Mouse (Mus musculus): ENCODE measurements around the gene H2al2a. TPM values are rescaled to one million over a fixed set of nuclear protein-coding genes. Genes with fewer than 3 reads are reported as not detected.

H2al2a gene
- total and polyA plus RNA-seq, 3 experiments = not detected

- dilution Hi-C loops (cut with MboI; ENCODE audit: extremely low pct_ligation_motif_present, extremely low pct_unique_long_range_greater_than_20kb, low sequenced_read_pairs) (no loop called here), in situ Hi-C loops (cut with MboI; ENCODE audit: low pct_ligation_motif_present, low pct_unique_long_range_greater_than_20kb, low sequenced_read_pairs) (loop anchor here (10.0 to 25.0 kb wide), 3 partner anchors 154 to 657 kb away; partner anchors contain the start of genes Bmi1 and Spag6)
- no peak overlapping the region for H3K27ac ChIP-seq (ENCODE audit: insufficient read depth, low read depth)
- no peak for DNase-seq (ENCODE audit: extremely low read depth)
- no peaks in the 10 kb centered on the region for H3K79me2 ChIP-seq (replicated peaks; ENCODE audit: control insufficient read depth, extremely low read depth, insufficient read depth, poor library complexity, severe bottlenecking)
- H3K36me3 ChIP-seq (replicated peaks in 1 of 2; ENCODE audit: control insufficient read depth in 1 of 2, insufficient read depth in 1 of 2, low read length in 1 of 2) = no peaks in the 10 kb centered on the region
- H3K27me3 ChIP-seq (replicated peaks) = no peaks in the 10 kb centered on the region
- no peak overlapping the region for H3K4me2 ChIP-seq (ENCODE audit: insufficient read depth, low read depth, poor library complexity, severe bottlenecking)
- no peaks in the 10 kb centered on the region for H3K9me3 ChIP-seq (replicated peaks; ENCODE audit: low read length)
- H3K9ac ChIP-seq (ENCODE audit: insufficient read depth, low read depth) = no peak overlapping the region
- peaks cover 4 to 17% of the 10 kb centered on the region in 2 experiments for H3K4me1 ChIP-seq (ENCODE audit: control insufficient read depth in 1 of 2, insufficient read depth in 2 of 2)
- no peak overlapping the region for H3K4me3 ChIP-seq (replicated peaks in 1 of 3; ENCODE audit: low read depth in 2 of 3, low read length in 2 of 3, poor library complexity in 1 of 3)
- TF ChIP-seq BHLHE40 (IDR thresholded peaks at IDR 0.05; ENCODE audit: low read depth, low read length) (no peak), MYC (IDR thresholded peaks at IDR 0.05; ENCODE audit: low read depth, low read length) (no peak), CHD2 (IDR thresholded peaks at IDR 0.05; ENCODE audit: low read length) (no peak), CHD1 (IDR thresholded peaks at IDR 0.05; ENCODE audit: low read depth, low read length) (no peak), KAT2A (IDR thresholded peaks at IDR 0.05; ENCODE audit: insufficient replicate concordance, low read length) (no peak), SIN3A (IDR thresholded peaks at IDR 0.05; ENCODE audit: low read length) (no peak), RAD21 (IDR thresholded peaks at IDR 0.05; ENCODE audit: low read depth, low read length) (no peak), ZKSCAN1 (IDR thresholded peaks at IDR 0.05; ENCODE audit: borderline replicate concordance, low read depth, low read length) (no peak), MAZ (IDR thresholded peaks at IDR 0.05; ENCODE audit: low read depth, low read length) (no peak), ZNF384 (IDR thresholded peaks at IDR 0.05; ENCODE audit: low read depth, low read length) (no peak), NELFE (IDR thresholded peaks at IDR 0.05; ENCODE audit: low read depth, low read length) (no peak), USF1 (IDR thresholded peaks at IDR 0.05; ENCODE audit: low read depth, low read length) (no peak), USF2 (conservative IDR thresholded peaks at IDR 0.05; ENCODE audit: low read depth, low read length) (no peak), MAFK (IDR thresholded peaks at IDR 0.05; ENCODE audit: insufficient replicate concordance, low read length) (no peak)
These were observed 33.8 kb upstream of the H2al2a start for GRCm38 (mm10) chr2:18030581-18030980.

- Histone ChIP-seq H3K9me3 (replicated peaks; ENCODE audit: low read length) (no peaks in the 10 kb centered on the region), H3K4me1 (ENCODE audit: control insufficient read depth in 1 of 2, insufficient read depth in 2 of 2) (peaks cover 4 to 17% of the 10 kb centered on the region in 2 experiments), H3K36me3 (replicated peaks in 1 of 2; ENCODE audit: control insufficient read depth in 1 of 2, insufficient read depth in 1 of 2, low read length in 1 of 2) (no peaks in the 10 kb centered on the region), H3K79me2 (replicated peaks; ENCODE audit: control insufficient read depth, extremely low read depth, insufficient read depth, poor library complexity, severe bottlenecking) (no peaks in the 10 kb centered on the region), H3K9ac (ENCODE audit: insufficient read depth, low read depth) (no peak overlapping the region), H3K27ac (ENCODE audit: insufficient read depth, low read depth) (no peak overlapping the region), H3K27me3 (replicated peaks) (no peaks in the 10 kb centered on the region), H3K4me3 (replicated peaks in 1 of 3; ENCODE audit: low read depth in 2 of 3, low read length in 2 of 3, poor library complexity in 1 of 3) (no peak overlapping the region), H3K4me2 (ENCODE audit: insufficient read depth, low read depth, poor library complexity, severe bottlenecking) (no peak overlapping the region)
- in situ Hi-C loops (cut with MboI; ENCODE audit: low pct_ligation_motif_present, low pct_unique_long_range_greater_than_20kb, low sequenced_read_pairs) = loop anchor here (5.0 to 25.0 kb wide), 4 partner anchors 155 to 658 kb away; partner anchors contain the start of genes Bmi1 and Spag6
- DNase-seq (ENCODE audit: extremely low read depth) = no peak
- dilution Hi-C loops (cut with MboI; ENCODE audit: extremely low pct_ligation_motif_present, extremely low pct_unique_long_range_greater_than_20kb, low sequenced_read_pairs) = no loop called here
- no peak for TF ChIP-seq ZC3H11A (IDR thresholded peaks at IDR 0.05; ENCODE audit: low read depth, low read length)
- no peak for TF ChIP-seq ELF1 (IDR thresholded peaks at IDR 0.05; ENCODE audit: low read depth, low read length)
- TF ChIP-seq CHD2 (IDR thresholded peaks at IDR 0.05; ENCODE audit: low read length) = no peak
- no peak for TF ChIP-seq NELFE (IDR thresholded peaks at IDR 0.05; ENCODE audit: low read depth, low read length)
- TF ChIP-seq RCOR1 (conservative IDR thresholded peaks at IDR 0.05; ENCODE audit: low read depth, low read length) = no peak
- TF ChIP-seq POLR2A (IDR thresholded peaks at IDR 0.05; ENCODE audit: low read depth, low read length) = no peak
- no peak for TF ChIP-seq HCFC1 (IDR thresholded peaks at IDR 0.05; ENCODE audit: low read depth, low read length)
- no peak for TF ChIP-seq IRF4 (IDR thresholded peaks at IDR 0.05; ENCODE audit: low read depth, low read length)
- no peak for TF ChIP-seq GABPA (IDR thresholded peaks at IDR 0.05; ENCODE audit: insufficient replicate concordance, low read depth, low read length)
- no peak for TF ChIP-seq TCF12 (IDR thresholded peaks at IDR 0.05; ENCODE audit: low read depth, low read length)
These were observed 32.9 kb upstream of the H2al2a start for GRCm38 (mm10) chr2:18029656-18030055.
